Mouse (Mus musculus) kidney, adult 8-10 months (tissue): ENCODE measurements around the gene Camkk1.

Experiments used
- DNase-seq, 2 experiments: peaks; one replicate each; pipeline ENCODE4 v3.0.0; 2022

Camkk1 gene

DNA sequence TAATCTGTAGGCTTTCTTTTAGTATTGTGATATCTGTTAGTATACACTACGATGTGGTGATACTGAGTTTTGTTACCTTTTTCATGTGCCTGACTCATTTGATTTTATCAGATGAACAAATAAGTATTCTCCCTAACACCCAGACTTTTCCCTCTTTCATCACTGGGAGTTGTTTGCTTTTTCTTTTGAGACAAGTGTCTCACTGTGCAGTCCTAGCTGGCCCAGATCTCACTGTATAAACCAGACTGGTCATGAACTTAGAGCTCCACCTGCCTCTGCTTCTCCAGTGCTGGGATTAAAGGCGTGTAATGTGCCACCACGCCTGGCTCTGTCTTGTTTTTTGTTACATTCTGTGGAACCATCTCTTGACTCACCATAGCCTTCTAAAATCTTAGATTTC is 40.8 kb downstream of the Camkk1 start:
- DNase-seq, result no peak

DNA sequence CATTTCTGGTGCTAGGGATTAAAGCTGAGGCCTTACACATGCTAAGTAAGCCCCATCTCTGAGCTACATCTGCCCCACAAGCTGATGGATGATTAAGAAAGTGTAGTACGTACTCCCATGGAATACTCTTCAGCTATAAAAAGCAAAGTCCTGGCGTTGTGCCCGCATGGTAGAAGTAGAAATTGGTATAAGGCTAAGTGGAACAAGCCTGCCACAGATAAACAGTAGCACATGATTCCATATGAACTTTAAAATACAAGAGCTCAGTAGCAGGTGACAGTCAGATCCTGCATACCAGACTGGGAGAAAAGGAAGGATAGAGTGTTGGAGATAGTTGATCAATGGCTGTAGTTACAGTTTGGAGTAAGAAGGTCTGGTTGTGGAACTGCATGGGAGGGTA is 42.6 kb downstream of the Camkk1 start:
- no peak for DNase-seq

DNA sequence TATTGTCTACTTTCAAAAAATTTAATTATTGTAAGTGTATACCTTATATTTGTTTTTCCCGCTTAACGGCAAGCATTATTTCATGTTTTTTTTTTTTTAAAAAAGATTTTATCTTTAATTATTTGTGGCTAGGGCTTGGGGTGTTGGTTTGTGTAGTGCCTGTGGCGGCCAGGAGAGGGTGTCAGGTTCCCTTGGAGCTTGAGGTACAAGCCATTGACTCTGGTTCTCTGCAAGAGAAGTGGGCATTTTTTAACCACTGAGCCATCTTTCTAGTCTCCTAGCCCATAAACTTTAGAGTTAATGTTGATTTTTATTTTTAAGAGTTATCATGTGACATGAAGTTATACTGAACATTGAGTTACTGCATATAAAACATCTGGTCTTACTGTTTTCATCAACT is 53.0 kb downstream of the Camkk1 start:
- peak in 1 of 2 experiments; percentile 44 for DNase-seq

DNA sequence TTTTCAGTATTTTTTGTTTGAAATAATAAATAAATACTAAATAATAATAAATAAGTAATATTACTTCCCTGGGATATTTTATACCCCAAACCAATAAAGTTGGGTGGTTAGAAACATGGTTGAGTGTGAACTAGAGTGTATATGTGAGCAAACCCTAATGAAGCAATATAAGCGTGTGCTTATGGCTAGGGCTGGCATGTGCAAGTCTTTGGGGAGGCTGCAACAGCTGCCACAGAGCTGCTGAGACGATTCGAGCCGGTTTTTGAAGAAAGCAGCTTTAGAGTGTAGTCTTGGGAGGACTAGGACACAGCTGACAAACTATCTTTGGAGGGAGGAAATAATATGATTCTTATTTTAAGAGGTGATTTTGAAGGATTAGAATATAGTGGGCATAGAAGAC is 57.5 kb downstream of the Camkk1 start:
- DNase-seq, result no peak

DNA sequence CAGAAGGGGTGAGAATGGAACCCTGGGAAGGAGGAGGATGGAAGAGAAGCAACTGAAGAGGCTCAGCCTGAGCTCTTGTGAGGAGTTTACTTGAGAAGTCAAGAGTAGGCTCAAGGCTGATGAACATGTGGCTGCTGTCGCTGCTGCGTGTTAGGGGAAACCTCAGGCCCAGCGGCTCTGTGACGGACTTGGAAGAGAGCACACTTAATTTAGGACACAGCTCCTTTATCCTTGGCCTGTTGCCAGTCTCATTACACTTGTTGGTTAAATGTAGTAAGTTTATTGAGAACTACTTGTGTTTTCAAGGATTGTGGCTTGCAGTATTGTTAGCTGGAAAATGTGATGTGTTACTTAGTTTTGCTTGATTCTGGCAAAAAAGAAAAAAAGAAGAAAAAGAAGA is 57.9 kb downstream of the Camkk1 start:
- DNase-seq, result no peak

DNA sequence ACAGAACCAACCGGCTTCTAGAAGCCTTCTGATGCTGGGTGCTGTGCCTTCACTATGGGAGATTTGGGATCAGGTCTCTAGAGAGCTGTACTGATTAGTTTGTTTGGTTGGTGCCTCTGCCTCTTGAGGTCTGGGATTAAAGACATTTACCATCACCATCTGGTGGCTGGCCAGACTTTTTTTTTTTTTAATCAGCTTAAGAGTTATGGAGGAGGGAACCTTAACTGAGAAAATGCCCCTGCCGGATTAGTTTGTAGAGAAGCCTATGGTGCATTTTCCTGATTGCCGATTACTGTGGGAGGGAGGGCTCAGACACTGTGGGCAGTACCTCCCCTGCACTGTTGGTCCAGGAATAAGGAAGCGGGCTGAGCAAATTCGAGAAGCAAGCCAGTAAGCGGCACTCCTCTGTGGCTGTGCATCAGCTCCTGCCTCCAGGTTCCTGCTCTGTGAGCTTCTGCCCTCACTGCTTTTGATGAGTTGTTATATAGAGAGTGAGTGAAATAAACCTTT is 58.5 kb downstream of the Camkk1 start:
- no peak for DNase-seq

DNA sequence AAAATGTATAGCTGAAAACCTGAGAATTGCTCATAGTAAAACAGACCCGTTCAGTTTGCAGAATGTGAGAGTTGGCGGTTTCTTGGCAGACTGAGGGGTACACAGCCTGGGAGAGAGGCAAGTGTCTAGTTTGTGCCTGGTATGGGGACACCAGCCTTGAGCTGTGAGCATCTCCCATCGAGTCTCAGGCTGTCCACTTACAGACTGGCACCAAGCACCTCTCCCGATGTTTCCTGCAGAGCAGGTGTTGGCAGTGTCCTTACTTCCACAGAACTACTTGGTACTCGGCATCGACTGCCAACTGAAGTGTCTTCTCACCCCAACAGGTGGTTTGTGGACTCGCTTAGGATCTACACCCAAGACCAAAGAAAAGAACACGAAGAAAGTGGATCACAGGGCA is 59.8 kb downstream of the Camkk1 start:
- DNase-seq, result no peak

DNA sequence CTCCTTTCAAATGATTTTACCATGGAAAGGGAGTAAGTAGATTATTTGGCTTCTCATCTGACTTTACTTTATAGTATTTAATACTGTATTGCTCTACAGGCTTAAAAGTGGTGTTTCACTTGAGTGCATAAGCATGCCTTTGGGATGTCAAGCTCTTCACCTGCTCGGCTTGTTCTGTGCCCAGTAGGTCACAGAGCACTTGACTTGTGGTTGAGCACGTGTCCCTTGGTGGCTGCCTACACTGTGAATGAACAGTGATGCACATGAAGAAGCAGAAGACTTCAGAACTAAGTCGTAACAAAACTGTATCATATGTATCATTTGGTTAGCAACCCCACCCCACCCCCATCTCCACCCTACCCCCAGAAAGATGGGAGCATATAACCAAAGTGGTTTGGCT is 61.5 kb downstream of the Camkk1 start:
- DNase-seq, result peak; percentile 31 to 45

DNA sequence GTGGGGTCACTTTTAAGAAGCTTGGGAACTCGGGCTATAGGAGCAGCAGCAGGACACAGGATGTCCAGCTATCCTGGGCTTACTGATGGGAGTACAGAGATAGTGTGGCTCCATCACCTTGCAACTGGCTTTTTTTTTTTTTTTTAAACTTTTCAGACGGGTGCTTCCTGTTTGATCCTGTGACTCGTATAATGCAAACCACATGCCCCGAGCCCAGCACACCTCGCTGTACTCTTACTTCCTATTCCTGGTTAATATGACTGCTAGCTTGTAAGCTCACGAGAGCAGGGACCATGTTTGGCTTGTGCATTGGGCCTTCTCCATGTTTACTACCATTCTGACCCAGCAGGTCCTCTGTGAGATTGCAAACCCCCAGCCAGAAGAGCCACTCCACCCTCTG is 65.5 kb downstream of the Camkk1 start:
- no peak for DNase-seq

DNA sequence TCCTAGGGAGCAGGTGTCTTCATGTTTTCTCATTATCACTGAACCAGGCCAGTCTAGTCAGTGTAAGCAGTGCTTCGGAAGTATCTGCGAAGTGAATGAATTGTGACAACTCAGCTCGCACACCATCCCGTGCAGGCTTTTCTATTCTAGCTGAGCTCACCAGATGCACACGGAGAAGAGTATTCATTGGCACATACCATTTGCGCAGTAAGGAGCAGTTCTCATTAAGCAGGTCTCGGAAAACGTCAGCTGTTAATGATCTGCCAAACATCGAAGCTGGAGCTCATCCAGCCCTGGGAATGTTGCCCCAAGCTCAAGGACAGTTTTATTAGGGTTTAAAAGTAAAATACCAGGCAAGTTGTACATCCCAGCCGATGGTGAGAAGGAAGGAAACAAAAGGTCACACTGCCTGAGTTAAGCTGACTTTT is 66.0 kb downstream of the Camkk1 start:
- peak; percentile 90 to 92 for DNase-seq

DNA sequence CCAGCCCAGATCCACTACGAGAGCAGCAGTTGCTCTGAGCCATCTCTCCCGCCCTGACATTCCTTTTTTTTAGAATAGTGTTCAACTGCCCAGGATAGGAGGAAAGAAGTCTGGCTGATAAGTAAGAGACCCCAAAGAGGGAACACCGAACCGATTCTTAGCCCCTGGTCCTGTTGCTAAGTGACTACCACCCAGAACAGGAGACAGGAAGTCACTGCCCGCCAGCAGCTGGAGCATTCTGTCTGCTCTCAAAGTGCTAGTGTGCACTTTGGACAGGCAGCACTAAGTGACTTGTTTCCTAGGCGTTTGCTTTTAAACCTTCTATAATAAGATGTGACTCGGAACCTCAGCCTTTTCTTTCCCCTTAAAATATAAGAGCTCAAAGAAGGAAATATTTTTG is 66.6 kb downstream of the Camkk1 start:
- DNase-seq, result peak; percentile 26 to 43

DNA sequence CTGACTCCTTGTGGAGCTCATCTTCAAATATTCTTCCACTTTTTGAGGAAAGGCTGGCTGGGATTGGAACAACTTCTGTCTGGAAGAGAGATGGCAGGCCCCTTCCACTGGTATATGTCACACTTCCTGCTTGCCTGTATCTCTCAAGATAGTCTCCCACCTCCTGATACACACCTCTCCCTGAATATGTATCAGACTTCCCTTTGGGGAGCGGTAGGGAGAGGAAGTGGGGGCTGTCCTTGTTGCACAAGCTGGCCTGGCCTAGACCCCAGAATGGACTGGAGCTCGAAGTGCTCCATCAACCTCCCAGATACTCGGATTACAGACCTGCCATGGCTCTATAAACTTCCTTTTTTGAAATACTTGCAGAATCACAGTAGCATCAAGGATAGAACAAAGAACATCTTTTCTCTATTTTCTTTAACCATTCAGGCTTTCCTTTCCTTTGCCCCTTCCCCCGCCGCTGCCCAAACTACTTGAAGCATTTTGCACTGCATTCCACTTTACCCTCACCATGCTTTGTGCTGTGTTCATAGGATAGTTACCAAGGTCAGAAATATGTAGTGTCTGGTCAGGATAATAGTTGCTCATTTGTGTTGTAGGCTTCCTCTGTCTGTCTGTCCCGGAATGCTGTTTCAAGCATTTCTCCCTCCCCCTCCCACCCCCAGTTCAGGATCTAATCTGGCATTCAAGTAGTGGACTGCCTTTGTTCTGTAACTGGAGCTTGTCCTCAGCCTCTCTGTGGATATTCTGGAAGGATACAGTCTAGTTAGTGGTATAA is 69.1 kb downstream of the Camkk1 start:
- no peak for DNase-seq

DNA sequence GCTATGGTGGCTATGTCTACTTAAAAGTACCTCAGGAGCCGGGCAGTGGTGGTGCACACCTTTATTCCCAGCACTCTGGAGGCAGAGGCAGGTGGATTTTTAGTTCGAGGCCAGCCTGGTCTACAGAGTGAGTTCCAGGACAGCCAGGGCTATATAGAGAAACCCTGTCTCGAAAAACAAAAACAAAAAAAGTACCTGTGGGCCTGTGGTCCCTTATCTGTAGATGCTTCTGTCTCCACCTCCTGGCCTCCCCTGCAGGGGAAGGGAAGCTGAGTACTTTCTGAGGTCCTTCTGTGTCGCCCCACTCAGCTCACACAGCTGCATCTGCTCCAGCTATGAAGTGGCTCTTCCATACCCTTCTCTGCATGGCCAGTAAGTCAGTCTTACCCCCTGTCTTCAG is 71.5 kb downstream of the Camkk1 start, which contains the start of gene Itgae:
Gene Itgae (plus strand): TSS at position 301 of the 400 bp plus-strand sequence.
- no peak for DNase-seq

DNA sequence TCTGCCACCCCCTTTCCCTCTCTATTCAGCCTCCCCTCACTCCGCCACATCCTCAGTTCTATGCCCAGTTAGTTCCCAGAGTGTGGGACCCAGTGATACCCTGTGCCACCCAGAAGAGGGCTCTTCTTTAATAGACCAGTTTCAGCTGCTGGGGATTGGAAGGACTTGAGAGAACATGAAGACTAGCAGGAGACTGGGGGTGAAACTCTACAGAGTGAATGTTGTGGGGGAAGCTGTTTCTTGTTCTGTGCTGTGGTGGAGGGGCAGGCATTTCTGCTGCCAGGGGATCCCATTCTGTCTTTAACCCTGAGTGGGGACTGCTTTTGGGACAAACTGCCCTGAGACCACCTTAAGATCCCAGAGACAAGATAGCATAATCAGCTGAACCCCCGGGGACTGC is 72.0 kb downstream of the Camkk1 start:
- DNase-seq, result no peak
